Mouse (Mus musculus) gastrocnemius, adult 8-10 months (tissue): ENCODE measurements around the gene Zswim4. TPM values are rescaled to one million over a fixed set of nuclear protein-coding genes. Genes with fewer than 3 reads are reported as not detected.

Source experiments
- DNase-seq, 2 experiments: peaks; one replicate each; pipeline ENCODE4 v3.0.0; 2022; ENCODE audit warnings: low spot score in 2 of 2
- microRNA-seq: library from miRNA; unstranded; fragments of <30 nt; microRNA quantifications from one replicate; pipeline ENCODE4 v1.2.0, GENCODE M21; 2022
- total RNA-seq, 4 experiments: library from RNA; stranded (reverse); gene quantifications; 2 replicates each; pipeline ENCODE4 v1.2.4; 2022

Gene Zswim4
- total RNA-seq, 4 experiments from 2014 or later, result 6.8 to 7.9 (median 7.0) TPM

DNA sequence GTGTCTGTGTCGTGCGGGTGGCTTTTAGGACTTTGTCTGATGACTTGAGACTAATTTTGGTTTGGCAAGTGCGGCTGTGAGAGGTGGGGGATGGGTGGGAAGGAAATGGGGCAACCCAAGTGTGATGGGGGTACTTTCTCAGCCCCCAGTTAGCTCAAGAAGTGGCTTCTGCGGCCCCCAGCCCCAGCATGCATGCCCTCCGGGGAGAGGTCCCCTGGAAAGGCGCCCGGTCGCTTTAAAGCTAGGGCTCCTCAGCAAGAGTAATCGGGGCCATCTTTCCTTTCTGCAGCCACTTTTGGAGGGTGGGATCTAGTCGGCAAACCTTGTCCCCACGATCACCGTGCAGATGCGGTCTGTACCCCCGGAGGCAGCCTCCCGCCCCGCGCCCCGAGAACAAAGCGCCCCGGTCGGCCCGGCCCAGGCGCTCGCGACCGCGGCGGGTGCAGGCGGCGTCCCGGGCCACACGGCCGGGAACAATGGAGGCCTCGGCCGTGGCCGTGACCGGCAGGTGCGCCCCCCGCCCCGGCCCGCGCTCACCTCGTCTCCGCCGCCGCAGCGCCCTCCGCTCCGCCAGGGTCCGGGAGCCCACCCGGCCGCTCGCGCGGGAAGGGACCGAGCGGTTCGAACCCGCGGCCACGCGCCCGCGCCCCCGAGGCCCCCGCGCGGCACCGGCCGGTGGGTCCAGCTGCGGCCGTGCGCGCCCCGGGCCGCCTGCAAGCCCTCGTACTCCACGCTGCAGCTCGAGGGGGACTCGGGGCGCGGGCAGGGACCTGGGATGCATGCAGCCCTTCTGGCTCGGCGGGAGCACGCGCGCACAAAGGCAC is 53.4 kb downstream of the Zswim4 start:
- DNase-seq, result no peak

DNA sequence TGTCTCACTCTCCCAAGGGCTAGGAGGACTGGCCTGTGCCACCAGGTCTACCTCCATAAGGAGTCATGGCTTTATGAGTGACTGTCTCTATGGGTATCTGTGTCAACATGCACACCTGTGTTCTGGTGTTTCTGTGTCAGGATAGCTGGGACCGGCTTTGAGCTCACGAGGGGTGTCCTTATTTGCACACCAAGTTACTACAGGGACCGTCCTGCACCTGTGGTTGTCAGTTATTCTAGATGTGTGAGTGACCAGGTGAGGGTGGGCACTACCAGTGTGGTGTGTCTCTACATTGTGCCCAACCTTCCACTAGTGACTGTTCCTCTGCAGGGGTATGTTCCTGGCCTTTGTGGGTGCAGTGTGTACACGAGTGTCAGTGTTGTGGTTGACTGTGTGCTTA is 54.0 kb downstream of the Zswim4 start:
- no peak for DNase-seq

DNA sequence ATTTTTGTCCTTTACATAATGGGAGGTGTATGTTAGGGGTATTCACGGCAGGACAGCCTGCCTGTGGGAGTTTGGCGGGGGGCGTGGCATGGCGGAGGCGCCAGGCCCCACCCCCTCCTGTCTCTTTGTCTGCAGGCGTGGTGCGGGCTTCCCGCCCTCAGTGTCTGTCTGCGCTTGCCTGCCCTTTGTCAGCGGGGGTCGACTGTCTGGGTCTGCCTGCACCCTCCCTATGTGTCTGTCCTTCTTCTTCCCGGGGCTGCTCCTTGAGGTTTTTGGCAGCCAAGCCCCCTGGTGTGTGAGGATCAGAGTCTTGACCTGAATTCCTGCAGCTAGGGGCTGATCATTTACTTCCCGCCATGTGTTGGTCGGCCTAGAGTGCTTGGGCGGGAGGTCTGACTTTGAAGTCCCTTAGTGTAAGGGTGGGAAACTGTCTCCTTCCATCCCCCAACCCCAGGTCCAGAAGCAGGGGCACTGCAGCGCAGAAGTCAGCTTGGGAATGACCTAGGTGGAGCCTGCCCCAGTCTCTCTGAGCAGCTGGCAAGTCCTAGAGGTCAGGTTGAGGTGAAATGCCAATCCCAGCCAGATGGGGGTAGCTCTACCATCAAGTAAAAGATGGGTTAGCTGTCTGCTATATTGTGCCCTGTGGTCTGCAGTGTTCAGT is 56.2 kb downstream of the Zswim4 start:
- no peak for DNase-seq

DNA sequence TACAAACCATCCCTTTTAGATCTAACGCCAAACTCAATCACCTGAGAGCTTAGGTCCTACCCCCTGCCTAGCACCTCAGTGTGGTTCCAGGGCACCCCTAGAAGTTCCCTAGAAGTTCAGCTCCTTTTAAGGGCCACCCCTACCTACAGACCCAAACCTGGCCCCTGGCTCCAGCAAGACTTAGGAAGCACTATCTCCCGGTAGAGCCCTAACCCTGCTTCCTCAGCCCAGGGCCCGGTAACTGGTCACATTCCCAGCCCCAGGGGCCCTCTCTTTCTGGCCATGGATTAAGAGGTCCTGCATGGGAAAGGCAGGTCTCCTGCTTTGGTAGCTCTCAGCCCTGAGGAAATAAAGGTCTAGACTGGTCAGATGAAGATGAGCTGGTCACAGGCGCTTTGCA is 56.9 kb downstream of the Zswim4 start:
- DNase-seq, result no peak

DNA sequence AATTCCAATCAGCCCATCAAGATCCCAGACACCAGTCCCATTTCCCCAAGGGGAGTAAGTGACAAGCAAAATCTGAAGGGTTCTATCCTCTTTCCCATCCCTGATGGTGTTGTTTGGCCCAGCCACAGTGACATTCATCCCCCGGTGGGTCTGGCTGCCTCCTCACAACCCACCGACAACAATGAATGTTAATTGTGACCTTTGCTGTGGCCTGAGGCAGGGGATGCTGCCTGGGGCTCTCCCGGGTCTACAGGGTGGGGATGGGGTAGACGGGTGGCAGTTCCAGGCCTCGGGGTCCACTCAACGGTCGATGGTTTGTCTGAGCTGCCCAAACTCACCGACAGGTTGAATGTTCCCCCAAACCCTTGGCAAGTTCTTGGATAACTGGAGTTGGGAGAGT is 58.3 kb downstream of the Zswim4 start:
- no peak for DNase-seq

DNA sequence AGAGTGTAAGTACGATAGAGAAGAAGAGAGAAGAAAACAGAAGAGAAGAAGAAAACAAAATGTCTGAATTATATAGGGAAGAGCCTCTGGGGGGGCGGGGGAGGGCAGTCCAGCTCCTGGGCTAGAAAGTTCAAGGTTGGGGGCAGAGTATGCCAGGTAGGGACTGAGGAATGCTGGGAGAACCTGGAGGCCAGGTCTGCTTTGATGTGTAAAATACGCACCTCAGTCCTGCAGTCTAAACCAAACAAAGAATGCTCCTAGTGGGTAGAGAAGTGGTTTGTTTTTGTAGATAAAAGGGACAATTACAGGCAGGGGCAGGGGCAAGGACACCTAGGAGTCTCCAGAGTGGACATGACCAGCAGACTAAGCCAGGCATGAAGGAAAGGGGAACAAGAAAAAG is 59.5 kb downstream of the Zswim4 start:
- DNase-seq, result no peak

DNA sequence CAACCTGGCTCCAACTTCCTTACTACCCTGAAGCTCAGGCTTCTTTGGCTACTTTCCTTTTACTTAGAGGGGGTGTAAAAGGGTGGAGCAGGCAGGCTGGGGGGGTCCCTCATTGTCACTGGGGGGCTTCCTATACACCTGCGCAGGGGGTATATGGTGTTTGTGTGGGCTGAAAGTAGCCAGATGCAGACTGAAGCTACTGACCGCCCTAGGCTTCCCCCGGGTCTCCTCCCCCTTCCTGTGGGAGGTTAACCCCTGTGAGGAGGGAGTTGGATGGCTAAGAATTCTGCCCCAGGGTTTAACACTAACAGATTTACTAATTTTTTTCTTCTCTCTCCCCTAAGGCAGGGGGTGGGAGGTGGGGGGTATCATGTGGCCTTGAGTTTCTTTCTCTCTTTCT is 60.3 kb downstream of the Zswim4 start:
- DNase-seq, result no peak

DNA sequence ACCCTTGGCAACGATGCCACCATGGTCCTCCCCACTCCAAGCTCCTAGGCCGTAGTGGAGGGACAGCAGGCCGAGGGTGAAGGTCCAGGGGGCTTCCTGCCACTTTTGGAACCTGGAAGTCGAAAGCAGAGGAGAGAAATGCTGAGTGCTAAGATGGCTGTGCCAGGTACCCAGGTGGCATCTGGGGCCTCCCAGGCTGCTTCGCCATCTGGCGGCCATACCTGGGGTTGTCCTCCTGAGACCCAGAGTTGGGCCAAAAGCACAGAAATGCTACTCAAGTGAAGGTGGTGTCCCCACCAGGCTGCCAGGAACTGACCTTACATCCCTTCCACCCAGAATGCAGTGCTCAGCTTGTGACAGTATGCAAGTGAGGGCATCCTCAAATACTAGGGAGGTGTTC is 63.0 kb downstream of the Zswim4 start:
- DNase-seq, result no peak

DNA sequence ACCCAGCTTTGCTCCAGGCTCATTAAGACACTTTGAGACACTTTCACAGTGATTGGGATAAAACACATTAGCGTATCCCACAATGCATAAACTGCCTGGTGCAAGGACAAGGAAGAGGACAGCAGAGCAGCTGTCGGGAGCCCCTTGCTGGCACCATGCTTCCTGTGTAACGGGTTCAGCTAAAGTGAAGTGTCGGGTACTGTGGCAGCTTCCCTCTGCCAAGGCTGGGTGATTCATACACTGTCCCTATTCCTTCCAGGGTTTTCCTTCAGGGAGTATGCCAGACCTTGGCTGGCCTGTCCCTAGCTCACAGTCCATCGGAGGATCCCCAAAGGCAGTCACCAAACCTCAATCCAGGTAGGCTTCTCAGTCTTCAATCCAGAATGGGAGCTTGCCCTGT is 66.8 kb downstream of the Zswim4 start:
- no peak for DNase-seq

DNA sequence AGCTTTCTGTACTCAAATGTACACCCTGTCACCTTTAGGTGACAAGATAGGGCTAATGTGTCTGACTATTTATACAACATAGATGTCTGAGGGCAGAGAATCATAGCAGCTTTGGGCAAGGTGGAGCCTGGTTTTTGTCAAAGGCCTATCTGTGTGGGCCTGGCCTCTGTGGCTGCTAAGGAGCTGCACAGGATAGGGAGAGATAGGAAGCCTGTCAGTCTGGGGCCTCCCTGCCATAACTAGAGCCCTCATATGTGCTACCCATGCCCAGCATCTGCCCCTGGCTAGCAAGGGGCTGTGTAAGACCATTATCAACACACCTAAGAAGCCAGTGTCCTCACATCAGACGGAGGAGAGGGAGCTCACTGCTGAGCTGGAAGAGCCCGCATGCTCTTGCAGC is 69.2 kb downstream of the Zswim4 start:
- no peak for DNase-seq

Small RNAs within 50 kb of the gene (microRNA-seq; reads per million reads assigned to microRNA genes)
- gene Mir181c (113 reads per million, percentile 52 among the genes with 10 or more reads in this experiment), gene Mir181d (157 reads per million, percentile 56 among the genes with 10 or more reads in this experiment), gene Mir23a (55,828 reads per million, percentile 98 among the genes with 10 or more reads in this experiment), gene Mir24-2 (not detected), gene Mir27a (711 reads per million, percentile 74 among the genes with 10 or more reads in this experiment), gene Mir3074-2 (not detected)

Other genes with a start within 250 kb of the Zswim4 start
- gene Samd1, start 239.4 kb downstream of the Zswim4 start, total RNA-seq, result 10 to 100 TPM; 14.6 to 17.7 (median 16.2) TPM
- not detected for gene 1700067K01Rik, start 235.6 kb downstream of the Zswim4 start, total RNA-seq
- 1 to 10 TPM; 1.1 to 3.9 (median 2.5) TPM for gene 2210011C24Rik, start 224.9 kb downstream of the Zswim4 start, total RNA-seq
- under 1 TPM in 2 of 4 experiments, not detected in 2; 0.11 to 0.16 TPM for gene Palm3, start 215.6 kb downstream of the Zswim4 start, total RNA-seq
- gene Il27ra, start 194.5 kb downstream of the Zswim4 start, total RNA-seq, result under 1 TPM; 0.27 to 0.56 (median 0.43) TPM
- not detected for gene Rln3, start 192.1 kb downstream of the Zswim4 start, total RNA-seq
- gene Gm10643, start 171.9 kb downstream of the Zswim4 start, total RNA-seq, result 1 to 10 TPM in 2 of 4 experiments, under 1 TPM in 2; 0.77 to 1.4 (median 1.1) TPM
- 1 to 10 TPM; 3.1 to 4.9 (median 3.8) TPM for gene Rfx1, start 170.2 kb downstream of the Zswim4 start, total RNA-seq
- gene Dcaf15, start 132.3 kb downstream of the Zswim4 start, total RNA-seq, result 1 to 10 TPM; 4.3 to 5.2 (median 4.7) TPM
- not detected for gene Podnl1, start 111.1 kb downstream of the Zswim4 start, total RNA-seq
- 10 to 100 TPM; 14.0 to 20.0 (median 15.4) TPM for gene Cc2d1a, start 89.1 kb downstream of the Zswim4 start, total RNA-seq
- under 1 TPM; 0.16 to 0.46 (median 0.30) TPM for gene 4930432K21Rik, start 89.0 kb downstream of the Zswim4 start, total RNA-seq
- gene Nanos3, start 51.8 kb downstream of the Zswim4 start, total RNA-seq, result not detected
- gene D8Ertd738e, start 12.7 kb upstream of the Zswim4 start, total RNA-seq, result 100 to 1,000 TPM; 142 to 179 (median 152) TPM
- gene Mri1, start 20.3 kb upstream of the Zswim4 start, total RNA-seq, result 10 to 100 TPM; 13.3 to 18.8 (median 16.4) TPM
- gene Ccdc130, start 33.3 kb upstream of the Zswim4 start, total RNA-seq, result 1 to 10 TPM; 4.7 to 8.2 (median 5.8) TPM
- gene Cacna1a, start 151.4 kb upstream of the Zswim4 start, total RNA-seq, result 1 to 10 TPM; 2.2 to 4.6 (median 3.1) TPM